Mouse (Mus musculus): ENCODE data around the gene Arfgef2.

Gene Arfgef2

DNA sequence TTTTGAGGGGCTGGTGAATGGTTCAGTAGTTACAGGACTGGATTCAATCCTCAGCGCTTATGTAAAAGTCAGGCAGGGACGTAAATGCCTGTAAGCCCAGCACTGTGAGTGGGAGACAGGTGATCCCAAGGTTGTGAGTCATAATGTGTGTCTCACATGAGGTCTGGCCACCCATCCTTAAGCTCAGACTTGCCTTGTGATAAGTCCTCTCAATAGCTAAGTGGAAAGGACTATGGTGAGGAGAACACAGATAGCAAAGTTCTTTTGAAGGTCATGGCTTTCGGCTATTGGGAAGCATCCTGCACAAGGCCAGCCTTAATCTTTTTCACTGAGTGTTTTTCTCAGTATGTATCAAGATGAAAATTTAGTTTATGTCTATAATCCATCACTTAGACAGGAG, 104.3 kb downstream of the Arfgef2 start:
- no peak for DNase-seq

DNA sequence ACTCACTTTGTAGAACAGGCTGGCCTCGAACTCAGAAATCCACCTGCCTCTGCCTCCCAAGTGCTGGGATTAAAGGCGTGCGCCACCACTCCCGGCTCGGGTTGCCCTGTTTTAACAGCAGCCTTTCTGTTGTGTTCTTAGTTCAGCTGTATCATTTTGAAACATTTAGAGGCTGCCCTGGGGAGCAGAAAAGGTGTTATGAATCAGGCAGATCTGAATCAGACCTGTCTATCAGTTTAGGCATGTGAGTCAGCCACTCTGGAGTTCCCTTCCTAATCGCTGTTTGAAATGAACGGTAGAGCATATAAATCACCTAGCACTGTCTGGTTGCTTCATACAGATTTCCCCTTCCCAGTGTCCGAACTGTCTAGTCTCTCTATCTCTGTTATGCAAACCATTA, 105.1 kb downstream of the Arfgef2 start:
- DNase-seq: no peak

DNA sequence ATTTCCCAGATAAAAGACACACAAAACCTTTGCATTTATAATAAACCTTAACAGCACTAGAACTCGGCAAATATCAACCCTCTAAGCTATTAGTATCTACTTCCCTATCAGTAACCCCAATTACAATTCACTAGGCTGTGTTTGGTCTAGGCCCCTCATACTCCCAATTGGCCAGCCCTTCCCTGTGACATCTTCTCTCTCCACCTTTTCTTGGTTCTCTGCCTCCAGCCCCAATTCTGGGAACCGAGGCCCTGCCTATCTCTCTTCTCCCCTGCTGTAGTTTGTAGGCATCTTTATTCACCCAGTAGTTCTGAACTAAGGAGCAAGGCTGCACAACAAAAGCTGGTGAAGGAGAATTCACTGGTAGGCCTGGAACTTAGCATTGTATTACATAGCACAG, 118.6 kb downstream of the Arfgef2 start:
- DNase-seq: no peak

DNA sequence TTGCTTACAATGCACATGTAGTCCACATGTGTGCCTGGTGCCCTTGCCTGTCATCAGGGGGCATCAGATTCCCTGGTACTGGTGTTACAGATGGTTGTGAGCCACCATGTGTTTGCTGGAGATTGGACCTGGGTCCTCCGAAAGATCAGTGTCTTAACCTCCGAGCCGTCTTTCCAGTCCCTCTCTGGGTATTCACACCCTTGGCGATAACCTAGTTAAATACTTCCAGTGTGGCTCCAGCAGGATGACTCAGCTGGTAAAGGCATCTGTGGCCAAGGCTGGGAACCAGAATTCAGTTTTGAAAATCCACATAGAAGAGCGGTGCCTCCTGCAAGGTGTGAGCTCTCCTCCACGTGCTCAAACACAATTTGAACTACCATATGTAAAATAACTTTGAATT, 128.6 kb downstream of the Arfgef2 start:
- DNase-seq: no peak

DNA sequence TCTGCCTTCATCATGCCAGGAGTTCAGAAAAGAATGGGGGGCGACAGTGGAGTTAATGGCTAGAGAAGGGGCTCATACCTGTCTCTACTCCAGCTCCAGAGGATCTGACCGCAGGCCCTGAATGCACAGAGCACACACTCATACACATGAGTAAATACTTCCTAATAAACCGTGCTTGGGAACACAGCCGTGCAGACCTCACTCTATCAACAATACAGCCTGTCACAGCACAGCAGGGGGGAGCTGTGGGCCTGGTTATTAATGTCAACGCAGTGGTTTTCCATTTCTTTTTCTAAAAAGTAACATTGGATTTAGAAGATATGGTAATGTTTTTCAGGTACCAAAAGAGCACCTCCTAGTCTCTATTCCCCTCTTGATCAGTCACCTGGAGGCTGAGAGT, 129.0 kb downstream of the Arfgef2 start:
- DNase-seq: no peak

DNA sequence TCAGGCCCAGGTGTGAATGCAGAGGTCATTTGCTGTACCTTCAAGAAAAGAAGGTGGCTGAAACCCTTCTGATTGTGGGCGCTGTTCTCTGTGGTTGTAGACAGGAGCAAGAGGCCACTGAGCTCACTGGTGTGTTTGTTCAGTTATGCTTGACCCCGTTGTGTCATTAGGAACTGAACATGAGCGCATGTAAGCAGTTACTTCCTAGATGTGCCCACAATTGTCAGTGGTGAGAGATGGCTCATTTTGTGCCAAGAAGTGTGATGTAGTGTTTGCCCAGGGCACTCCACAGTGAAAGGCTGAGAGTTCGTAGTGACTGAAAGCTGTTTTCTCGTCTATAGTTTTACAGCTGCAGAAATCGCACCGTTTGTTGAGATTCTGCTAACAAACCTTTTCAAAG, 130.2 kb downstream of the Arfgef2 start:
- DNase-seq: no peak

DNA sequence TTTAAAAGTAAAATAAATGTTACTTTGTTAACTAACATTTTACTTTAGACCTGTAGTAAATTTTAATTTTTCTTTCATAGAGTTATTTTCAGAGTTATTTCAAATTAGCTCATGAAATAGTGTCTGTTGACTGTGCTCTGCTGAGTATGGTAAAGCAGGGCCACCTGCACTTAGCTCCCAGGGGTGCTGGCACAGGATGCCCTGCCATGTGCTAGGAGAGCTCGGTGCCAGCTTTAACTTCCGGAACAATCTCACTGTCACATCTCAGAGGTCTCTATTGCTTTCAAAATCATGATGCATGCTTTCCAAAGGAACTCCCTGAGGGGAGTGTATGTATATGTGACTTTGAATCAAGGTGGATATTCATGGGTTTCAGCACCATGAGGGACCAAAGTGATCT, 130.8 kb downstream of the Arfgef2 start:
- no peak for DNase-seq

DNA sequence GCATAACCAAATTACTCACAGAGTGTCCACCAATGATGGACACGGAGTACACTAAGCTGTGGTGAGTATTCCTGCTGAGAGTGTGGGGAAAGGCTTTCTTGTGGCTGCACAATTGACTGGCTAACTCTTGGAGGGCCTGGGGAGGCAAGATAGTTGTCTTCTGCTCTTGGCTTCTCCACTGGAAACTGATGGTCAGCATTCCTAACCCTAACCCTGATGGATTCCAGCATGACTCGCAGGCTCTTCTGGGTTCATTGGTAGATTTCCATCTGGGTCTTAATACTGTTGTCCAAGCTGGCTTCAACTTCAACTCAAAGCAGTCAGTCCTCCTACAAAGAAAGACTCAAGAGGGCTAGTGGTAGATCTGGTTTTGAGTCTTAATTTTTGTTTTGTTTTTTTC, 137.8 kb downstream of the Arfgef2 start:
- DNase-seq: no peak

DNA sequence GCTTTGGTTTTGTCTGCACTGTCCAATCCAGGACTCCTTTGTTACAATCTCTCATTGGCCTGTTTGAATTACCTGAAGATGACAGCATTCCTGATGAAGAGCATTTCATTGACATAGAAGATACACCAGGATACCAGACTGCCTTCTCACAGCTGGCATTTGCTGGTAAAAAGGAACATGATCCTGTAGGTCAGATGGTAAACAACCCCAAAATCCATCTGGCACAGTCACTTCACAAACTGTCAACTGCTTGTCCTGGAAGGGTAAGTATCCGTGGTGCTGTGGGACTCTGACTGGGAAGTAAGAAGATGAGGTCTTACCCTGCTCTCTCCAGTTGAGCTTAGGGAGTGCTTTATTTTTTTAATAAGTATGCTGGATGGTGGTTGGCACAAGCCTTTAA, 139.0 kb downstream of the Arfgef2 start:
- DNase-seq: no peak

DNA sequence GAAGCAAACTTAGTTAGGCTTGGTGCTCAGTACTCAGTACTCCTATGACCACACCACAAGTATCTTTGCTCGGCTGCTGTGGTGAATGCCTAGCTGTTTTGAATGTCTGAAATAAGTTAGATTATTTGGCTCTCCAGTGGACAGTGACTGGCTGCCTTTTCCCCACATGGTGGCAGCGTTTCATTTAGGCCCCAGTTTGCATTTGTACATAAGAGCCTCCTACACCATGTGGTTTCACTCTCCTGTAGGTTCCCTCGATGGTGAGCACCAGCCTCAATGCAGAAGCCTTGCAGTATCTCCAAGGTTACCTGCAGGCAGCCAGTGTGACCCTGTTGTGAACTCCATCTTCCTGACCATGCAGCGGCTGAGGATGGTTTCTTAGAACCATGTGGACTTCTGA, 140.1 kb downstream of the Arfgef2 start:
- DNase-seq: peak; percentile 7 to 18

All from thymus, postnatal 36 days (tissue).